Mouse (Mus musculus) bone marrow, adult 2 months (tissue): ENCODE measurements around the gene C130050O18Rik.

ENCODE experiments used
- CTCF ChIP-seq: fragments of 200-500 bp; IDR thresholded peaks from 2 replicates; pipeline ENCODE4 v1.5.1; 2011; ENCODE audit warnings: low read length, control low read depth; ENCODE audit not compliant: control insufficient read depth, insufficient read depth
- POLR2A ChIP-seq: fragments of 200-500 bp; IDR thresholded peaks from 2 replicates; pipeline ENCODE4 v1.6.1; 2011; ENCODE audit warnings: low read depth, mild to moderate bottlenecking, control low read depth, low read length, borderline replicate concordance; ENCODE audit not compliant: control insufficient read depth

- no peak for TF ChIP-seq CTCF
- TF ChIP-seq POLR2A: no peak
Measured at GRCm38 (mm10) chr5:139433842-139434568, 28.9 kb downstream of the C130050O18Rik start.
